Mouse (Mus musculus) heart, postnatal 0 days (tissue): ENCODE results near the gene Park7.

Experiments
- CTCF ChIP-seq: IDR thresholded peaks from 2 replicates; pipeline ENCODE4 v1.5.1; 2016; ENCODE audit warnings: antibody characterized with exemption, control low read depth, low read depth
- EP300 ChIP-seq: IDR thresholded peaks from 2 replicates; pipeline ENCODE4 v1.6.1; 2016; ENCODE audit warnings: antibody characterized with exemption, low read depth

- no peak for TF ChIP-seq CTCF
- no peak for TF ChIP-seq EP300
These were observed 17.2 kb downstream of the Park7 start for GRCm38 (mm10) chr4:150896896-150897624.
